Mouse (Mus musculus): ENCODE data around the gene Hbp1. TPM values are rescaled to one million over a fixed set of nuclear protein-coding genes. Genes with fewer than 3 reads are reported as not detected.

Gene Hbp1
- polyA plus RNA-seq, 1 experiment from 2014 or later, result 83.3 TPM

DNA sequence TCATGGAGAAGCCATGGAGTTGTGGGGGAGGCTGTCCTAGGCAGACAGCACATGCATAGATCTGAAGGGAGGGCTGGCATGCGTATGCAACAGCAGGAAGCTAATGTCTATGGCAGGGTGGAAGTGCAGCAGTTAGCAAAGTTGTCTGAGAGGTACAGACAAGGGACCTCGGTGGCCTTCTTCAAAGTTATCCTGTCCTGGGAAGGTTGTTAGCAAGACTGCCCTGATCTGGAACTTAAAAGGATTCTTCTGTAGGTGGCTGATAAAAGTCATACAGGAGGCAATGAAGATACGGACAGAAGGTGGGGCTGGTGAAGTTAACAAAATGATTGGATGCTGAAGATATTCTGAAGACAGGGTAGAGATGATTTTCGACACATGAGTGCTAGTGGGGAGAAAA lies 16.1 kb upstream of the Hbp1 start:
- no peaks in the 10 kb centered on the region for H3K9me3 ChIP-seq (ENCODE audit: control insufficient read depth, low read length)
- 86% methylated on average over 4 of the region's 4 CpGs for WGBS
- no peaks in the 10 kb centered on the region for H3K36me3 ChIP-seq (ENCODE audit: control insufficient read depth, insufficient read depth)
- no peak overlapping the region for H3K4me2 ChIP-seq (ENCODE audit: low read length)
- H3K4me1 ChIP-seq (replicated peaks; ENCODE audit: control insufficient read depth, insufficient read depth, low read length), result peaks cover 3% of the 10 kb centered on the region; the same call in 1 of the 2 replicates
- ATAC-seq, result no peak
- no peak overlapping the region for H3K9ac ChIP-seq (replicated peaks; ENCODE audit: low read depth, low read length)
- no peaks in the 10 kb centered on the region for H3K27me3 ChIP-seq (replicated peaks; ENCODE audit: control insufficient read depth, insufficient read depth, low read length)
- H3K27ac ChIP-seq (ENCODE audit: low read length), result peak overlapping the region; percentile 50; the same call in 1 of the 2 replicates
- no peak overlapping the region for H3K4me3 ChIP-seq (replicated peaks; ENCODE audit: low read length)

DNA sequence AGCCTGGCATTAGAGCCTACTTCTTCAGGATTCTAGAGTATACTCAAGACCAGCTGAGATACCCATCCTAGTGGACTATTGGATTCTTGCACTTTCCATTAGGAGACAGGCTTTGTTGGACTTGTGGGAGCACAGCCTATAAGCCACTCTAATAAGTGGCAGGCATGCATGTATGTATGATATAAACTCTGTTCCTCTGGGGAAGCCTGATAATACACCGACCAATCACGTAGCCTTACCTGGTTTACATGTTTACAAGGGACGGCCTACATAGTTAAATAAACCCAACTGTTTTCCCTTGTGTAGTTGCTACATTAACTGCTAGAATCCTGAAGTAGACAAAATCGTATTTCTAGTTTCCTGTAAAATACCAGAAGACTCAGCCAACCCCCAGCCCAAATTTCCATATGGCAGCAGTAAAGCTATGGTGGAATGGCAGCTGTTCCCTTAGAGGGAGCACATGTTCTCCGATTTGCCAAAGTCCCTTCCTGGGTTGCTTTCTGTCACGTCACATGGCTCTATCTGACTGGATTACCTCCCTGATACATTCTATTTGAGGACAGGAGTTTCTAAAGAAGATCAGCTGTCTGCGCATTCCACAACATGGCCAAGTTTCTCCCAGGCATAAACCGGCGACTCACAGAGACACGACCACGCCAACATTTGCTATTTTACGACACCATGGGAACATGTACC lies 15.3 kb upstream of the Hbp1 start:
- Histone ChIP-seq H3K4me2 (ENCODE audit: low read length) (no peak overlapping the region), H3K4me1 (replicated peaks; ENCODE audit: control insufficient read depth, insufficient read depth, low read length) (peaks cover 3% of the 10 kb centered on the region; the same call in 1 of the 2 replicates), H3K9me3 (ENCODE audit: control insufficient read depth, low read length) (no peaks in the 10 kb centered on the region), H3K36me3 (ENCODE audit: control insufficient read depth, insufficient read depth) (no peaks in the 10 kb centered on the region), H3K4me3 (replicated peaks; ENCODE audit: low read length) (no peak overlapping the region), H3K27ac (ENCODE audit: low read length) (peak overlapping the region; percentile 50; the same call in 1 of the 2 replicates), H3K27me3 (replicated peaks; ENCODE audit: control insufficient read depth, insufficient read depth, low read length) (no peaks in the 10 kb centered on the region), H3K9ac (replicated peaks; ENCODE audit: low read depth, low read length) (no peak overlapping the region)
- peak; percentile 62 for ATAC-seq
- WGBS, result 74% methylated on average over 12 of the region's 12 CpGs

DNA sequence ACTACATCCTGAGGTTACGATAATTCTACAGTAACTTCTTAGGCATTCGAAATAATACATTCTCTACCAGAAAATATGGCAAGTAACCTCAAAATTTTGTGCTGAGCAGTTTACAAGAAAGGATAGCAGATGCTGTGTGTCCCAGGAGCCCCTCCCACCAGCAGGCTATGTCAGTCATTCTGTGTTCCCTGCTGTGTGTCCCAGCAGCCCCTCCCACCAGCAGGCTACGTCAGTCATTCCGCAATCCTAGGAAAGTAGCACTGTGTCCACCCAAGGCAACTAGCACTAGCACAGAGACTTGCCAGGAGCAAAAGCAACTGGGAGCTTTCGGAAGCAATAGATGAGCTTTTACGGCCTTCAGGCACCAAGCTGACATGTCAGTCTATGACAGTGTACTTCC lies 13.7 kb upstream of the Hbp1 start:
- H3K4me3 ChIP-seq (replicated peaks; ENCODE audit: low read length), result no peak overlapping the region
- WGBS, result 66% methylated on average over 6 of the region's 6 CpGs
- peaks cover 3% of the 10 kb centered on the region; the same call in 1 of the 2 replicates for H3K4me1 ChIP-seq (replicated peaks; ENCODE audit: control insufficient read depth, insufficient read depth, low read length)
- H3K9ac ChIP-seq (replicated peaks; ENCODE audit: low read depth, low read length), result no peak overlapping the region
- no peaks in the 10 kb centered on the region for H3K27me3 ChIP-seq (replicated peaks; ENCODE audit: control insufficient read depth, insufficient read depth, low read length)
- no peaks in the 10 kb centered on the region for H3K36me3 ChIP-seq (ENCODE audit: control insufficient read depth, insufficient read depth)
- peak; percentile 7; the same call in 1 of the 2 replicates for ATAC-seq
- H3K4me2 ChIP-seq (ENCODE audit: low read length), result no peak overlapping the region
- H3K9me3 ChIP-seq (ENCODE audit: control insufficient read depth, low read length), result no peaks in the 10 kb centered on the region
- no peak overlapping the region for H3K27ac ChIP-seq (ENCODE audit: low read length)

DNA sequence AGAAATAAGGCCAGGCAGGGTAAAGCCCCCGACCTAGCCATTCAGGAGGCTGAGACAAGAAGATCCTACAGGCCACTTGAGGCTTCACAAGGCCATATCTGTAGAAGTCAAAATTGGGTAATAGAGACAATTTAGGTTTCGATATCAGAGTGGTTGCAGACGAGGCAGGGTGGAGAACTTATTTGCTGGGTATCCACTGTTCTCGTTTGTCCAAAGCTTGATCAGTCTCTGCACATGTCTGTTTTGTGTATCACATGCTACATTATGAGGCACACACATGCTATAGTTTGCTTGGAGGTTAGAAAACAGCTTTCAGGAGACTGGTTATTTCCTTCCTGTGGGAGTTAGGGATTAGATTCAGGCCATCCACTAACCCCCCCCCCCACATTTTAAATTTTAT lies 5.5 kb upstream of the Hbp1 start:
- Histone ChIP-seq H3K9ac (replicated peaks; ENCODE audit: low read depth, low read length) (no peak overlapping the region), H3K27me3 (replicated peaks; ENCODE audit: control insufficient read depth, insufficient read depth, low read length) (no peaks in the 10 kb centered on the region), H3K4me3 (replicated peaks; ENCODE audit: low read length) (no peak overlapping the region), H3K9me3 (ENCODE audit: control insufficient read depth, low read length) (no peaks in the 10 kb centered on the region), H3K36me3 (ENCODE audit: control insufficient read depth, insufficient read depth) (no peaks in the 10 kb centered on the region), H3K4me1 (replicated peaks; ENCODE audit: control insufficient read depth, insufficient read depth, low read length) (no peaks in the 10 kb centered on the region), H3K4me2 (ENCODE audit: low read length) (no peak overlapping the region), H3K27ac (ENCODE audit: low read length) (no peak overlapping the region)
- no peak for ATAC-seq
- 91% methylated on average over 4 of the region's 4 CpGs for WGBS

DNA sequence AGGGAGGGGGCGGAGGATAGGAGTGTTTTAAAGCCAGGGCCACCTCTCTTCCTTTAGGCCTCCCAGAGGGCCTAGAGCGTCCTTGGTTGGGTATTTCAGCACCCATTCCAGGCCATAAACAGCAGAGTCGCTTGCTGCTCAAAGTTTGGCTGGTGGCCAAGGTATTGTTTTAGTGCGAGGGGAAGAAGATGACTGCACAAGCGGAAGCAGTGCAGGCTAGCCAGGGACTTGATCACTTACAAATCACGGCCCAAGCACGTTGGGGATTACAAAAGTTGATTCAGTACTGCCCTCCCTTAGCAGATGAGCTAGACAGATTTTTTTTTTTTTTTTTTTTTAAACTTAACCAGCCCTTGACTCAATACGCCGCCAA lies 310 bp upstream of the Hbp1 start:
- no peak for ATAC-seq
- Histone ChIP-seq H3K9ac (replicated peaks; ENCODE audit: low read depth, low read length) (peak overlapping the region; percentile 58), H3K4me2 (ENCODE audit: low read length) (peak overlapping the region; percentile 76), H3K27ac (ENCODE audit: low read length) (peak overlapping the region; percentile 93), H3K4me3 (replicated peaks; ENCODE audit: low read length) (peak overlapping the region; percentile 48), H3K27me3 (replicated peaks; ENCODE audit: control insufficient read depth, insufficient read depth, low read length) (no peaks in the 10 kb centered on the region), H3K4me1 (replicated peaks; ENCODE audit: control insufficient read depth, insufficient read depth, low read length) (peaks cover 5% of the 10 kb centered on the region; the same call in 1 of the 2 replicates), H3K9me3 (ENCODE audit: control insufficient read depth, low read length) (no peaks in the 10 kb centered on the region), H3K36me3 (ENCODE audit: control insufficient read depth, insufficient read depth) (no peaks in the 10 kb centered on the region)
- 4% methylated on average over 9 of the region's 9 CpGs for WGBS

DNA sequence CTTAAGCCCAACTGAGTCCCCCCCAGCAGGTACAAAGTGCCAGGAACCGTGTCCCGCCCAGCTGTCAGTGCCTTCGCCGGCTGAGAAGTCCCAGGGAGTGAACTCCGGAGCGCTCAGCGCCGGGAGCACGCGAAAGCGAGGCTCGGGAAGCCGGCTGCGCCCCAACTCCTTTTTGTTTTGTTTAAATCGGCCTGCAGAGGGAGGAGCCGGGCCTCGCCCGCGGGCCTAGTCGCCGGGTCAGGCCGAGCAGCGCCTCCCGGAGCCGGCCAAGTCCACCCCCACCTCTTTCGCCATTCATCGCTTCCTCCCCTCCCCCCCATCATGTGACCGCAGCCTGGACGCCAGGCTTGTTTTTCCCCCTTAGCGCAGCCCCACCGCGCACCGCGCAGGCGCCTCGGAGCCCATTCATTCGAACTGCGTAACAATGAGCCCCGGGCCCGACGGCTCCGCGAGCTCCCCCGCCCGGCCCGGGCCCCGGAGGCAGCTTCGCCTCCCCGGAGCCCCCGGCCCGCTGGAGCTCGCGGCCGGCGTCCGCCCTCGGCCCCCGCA lies 1.1 kb downstream of the Hbp1 start:
- Histone ChIP-seq H3K4me3 (replicated peaks; ENCODE audit: low read length) (peak overlapping the region; percentile 89), H3K27ac (ENCODE audit: low read length) (peak overlapping the region; percentile 99), H3K27me3 (replicated peaks; ENCODE audit: control insufficient read depth, insufficient read depth, low read length) (no peaks in the 10 kb centered on the region), H3K9me3 (ENCODE audit: control insufficient read depth, low read length) (no peaks in the 10 kb centered on the region), H3K9ac (replicated peaks; ENCODE audit: low read depth, low read length) (peak overlapping the region; percentile 90), H3K4me2 (ENCODE audit: low read length) (peak overlapping the region; percentile 67), H3K36me3 (ENCODE audit: control insufficient read depth, insufficient read depth) (no peaks in the 10 kb centered on the region), H3K4me1 (replicated peaks; ENCODE audit: control insufficient read depth, insufficient read depth, low read length) (peaks cover 5% of the 10 kb centered on the region; the same call in 1 of the 2 replicates)
- peak; percentile 73 for ATAC-seq
- WGBS, result 0% methylated on average over 57 of the region's 58 CpGs

DNA sequence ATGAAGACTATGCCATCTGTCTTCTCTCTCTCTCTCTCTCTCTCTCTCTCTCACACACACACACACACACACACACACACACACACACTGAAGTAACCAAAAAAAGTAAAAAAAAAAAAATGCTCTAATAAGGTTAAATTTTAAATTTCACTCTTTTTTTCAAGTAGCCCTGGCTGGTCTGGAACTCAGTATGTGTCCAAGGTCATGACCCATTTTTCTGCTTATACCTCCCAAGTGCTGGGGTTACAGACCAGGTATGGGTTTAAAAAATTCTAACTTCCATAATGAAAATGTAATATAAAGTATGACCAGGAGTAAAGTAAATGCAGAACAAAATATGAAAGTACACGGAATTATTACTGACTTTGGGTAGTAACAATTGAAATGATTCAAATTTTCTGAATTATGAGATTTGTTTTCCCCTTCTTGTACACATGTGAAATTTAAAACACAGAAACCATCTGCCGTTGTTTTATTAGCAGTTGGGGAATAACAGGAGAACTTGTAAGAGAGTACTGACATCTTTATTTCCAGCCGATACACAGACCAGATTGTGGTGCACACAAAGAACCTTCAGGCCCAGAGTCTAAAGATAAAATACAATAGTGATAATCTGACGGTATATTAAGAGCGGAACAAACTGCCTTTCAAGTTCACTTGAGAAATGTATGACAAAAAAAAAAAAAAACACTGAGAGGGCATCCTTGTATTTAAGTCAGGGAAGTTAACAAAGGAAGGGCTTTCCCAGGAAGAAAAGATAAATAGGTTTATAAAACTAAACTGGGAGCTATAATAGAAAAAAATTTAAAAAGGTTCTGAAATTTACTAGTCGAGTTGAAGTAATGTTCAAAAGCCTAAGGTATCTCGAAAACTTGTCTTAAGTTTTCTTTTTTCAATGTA lies 2.0 kb downstream of the Hbp1 start:
- 14% methylated on average over 7 of the region's 7 CpGs for WGBS

DNA sequence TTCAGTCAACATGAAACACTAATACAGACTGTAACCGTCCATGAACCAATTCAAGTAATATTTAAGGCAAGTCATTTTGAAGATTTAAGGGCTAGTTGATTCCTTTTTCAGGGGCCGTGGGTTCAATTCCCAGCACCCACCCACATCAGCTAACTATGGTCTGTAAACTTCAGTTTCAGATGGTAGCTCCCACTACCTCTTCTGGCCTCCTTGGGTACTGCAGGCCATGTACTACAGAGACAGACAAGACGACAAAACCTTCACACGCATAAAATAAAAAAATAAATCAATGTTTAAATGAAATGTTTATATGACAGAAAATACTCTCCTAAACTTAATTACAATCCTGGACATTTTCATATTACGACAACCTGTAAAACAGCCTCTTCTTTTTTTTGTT lies 2.9 kb downstream of the Hbp1 start:
- no peaks in the 10 kb centered on the region for H3K9me3 ChIP-seq (ENCODE audit: control insufficient read depth, low read length)
- H3K27ac ChIP-seq (ENCODE audit: low read length), result no peak overlapping the region
- H3K4me2 ChIP-seq (ENCODE audit: low read length), result no peak overlapping the region
- 93% methylated on average over 5 of the region's 5 CpGs for WGBS
- ATAC-seq, result no peak
- peaks cover 10% of the 10 kb centered on the region for H3K36me3 ChIP-seq (ENCODE audit: control insufficient read depth, insufficient read depth)
- H3K27me3 ChIP-seq (replicated peaks; ENCODE audit: control insufficient read depth, insufficient read depth, low read length), result no peaks in the 10 kb centered on the region
- peaks cover 5% of the 10 kb centered on the region; the same call in 1 of the 2 replicates for H3K4me1 ChIP-seq (replicated peaks; ENCODE audit: control insufficient read depth, insufficient read depth, low read length)
- no peak overlapping the region for H3K9ac ChIP-seq (replicated peaks; ENCODE audit: low read depth, low read length)
- no peak overlapping the region for H3K4me3 ChIP-seq (replicated peaks; ENCODE audit: low read length)

More for the DNA sequence above, 2.0 kb downstream of the Hbp1 start:
- peak overlapping the region; percentile 89 for H3K4me3 ChIP-seq (replicated peaks; ENCODE audit: low read length)
- peak overlapping the region; percentile 90 for H3K9ac ChIP-seq (replicated peaks; ENCODE audit: low read depth, low read length)
- peak overlapping the region; percentile 99 for H3K27ac ChIP-seq (ENCODE audit: low read length)
- H3K27me3 ChIP-seq (replicated peaks; ENCODE audit: control insufficient read depth, insufficient read depth, low read length), result no peaks in the 10 kb centered on the region
- H3K36me3 ChIP-seq (ENCODE audit: control insufficient read depth, insufficient read depth), result peaks cover 2% of the 10 kb centered on the region
- no peak for ATAC-seq
- H3K4me2 ChIP-seq (ENCODE audit: low read length), result peak overlapping the region; percentile 67
- peaks cover 5% of the 10 kb centered on the region; the same call in 1 of the 2 replicates for H3K4me1 ChIP-seq (replicated peaks; ENCODE audit: control insufficient read depth, insufficient read depth, low read length)
- H3K9me3 ChIP-seq (ENCODE audit: control insufficient read depth, low read length), result no peaks in the 10 kb centered on the region

DNA sequence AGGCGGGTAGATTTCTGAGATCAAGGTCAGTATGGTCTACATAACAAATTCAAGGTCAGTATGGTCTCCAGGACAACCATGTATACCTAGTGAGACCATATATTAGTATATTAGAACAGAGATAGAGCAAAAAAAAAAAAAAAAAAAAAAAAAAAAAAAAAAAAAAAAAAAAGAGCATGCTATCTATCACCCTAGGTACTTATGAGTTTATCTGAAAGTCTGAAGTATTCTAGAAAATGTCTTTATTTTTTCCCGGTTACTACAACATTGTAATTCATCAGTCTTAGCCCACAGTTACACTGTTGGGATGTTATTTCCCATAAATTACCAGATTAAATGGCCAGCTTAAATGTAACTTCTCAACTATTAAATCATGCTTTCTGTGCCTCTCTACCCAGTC lies 5.9 kb downstream of the Hbp1 start:
- ATAC-seq, result no peak
- no peak overlapping the region for H3K4me2 ChIP-seq (ENCODE audit: low read length)
- no peaks in the 10 kb centered on the region for H3K9me3 ChIP-seq (ENCODE audit: control insufficient read depth, low read length)
- H3K36me3 ChIP-seq (ENCODE audit: control insufficient read depth, insufficient read depth), result peaks cover 15% of the 10 kb centered on the region
- peaks cover 5% of the 10 kb centered on the region; the same call in 1 of the 2 replicates for H3K4me1 ChIP-seq (replicated peaks; ENCODE audit: control insufficient read depth, insufficient read depth, low read length)
- no peak overlapping the region for H3K27ac ChIP-seq (ENCODE audit: low read length)
- H3K4me3 ChIP-seq (replicated peaks; ENCODE audit: low read length), result no peak overlapping the region
- H3K9ac ChIP-seq (replicated peaks; ENCODE audit: low read depth, low read length), result no peak overlapping the region
- H3K27me3 ChIP-seq (replicated peaks; ENCODE audit: control insufficient read depth, insufficient read depth, low read length), result no peaks in the 10 kb centered on the region
- 96% methylated on average over 2 of the region's 2 CpGs for WGBS
